Mouse (Mus musculus) ovary, adult 2 months (tissue): ENCODE data around the gene Ehhadh. TPM values are rescaled to one million over a fixed set of nuclear protein-coding genes. Genes with fewer than 3 reads are reported as not detected.

Source experiments
- polyA plus RNA-seq: library from polyadenylated mRNA; depleted of rRNA; stranded (reverse); fragments of >200 nt; gene quantifications from 2 replicates; pipeline ENCODE4 v1.2.3, GENCODE M21; 2012; rRNA removed

Gene Ehhadh
- 1.9 and 2.5 TPM in 2 replicates for polyA plus RNA-seq

DNA sequence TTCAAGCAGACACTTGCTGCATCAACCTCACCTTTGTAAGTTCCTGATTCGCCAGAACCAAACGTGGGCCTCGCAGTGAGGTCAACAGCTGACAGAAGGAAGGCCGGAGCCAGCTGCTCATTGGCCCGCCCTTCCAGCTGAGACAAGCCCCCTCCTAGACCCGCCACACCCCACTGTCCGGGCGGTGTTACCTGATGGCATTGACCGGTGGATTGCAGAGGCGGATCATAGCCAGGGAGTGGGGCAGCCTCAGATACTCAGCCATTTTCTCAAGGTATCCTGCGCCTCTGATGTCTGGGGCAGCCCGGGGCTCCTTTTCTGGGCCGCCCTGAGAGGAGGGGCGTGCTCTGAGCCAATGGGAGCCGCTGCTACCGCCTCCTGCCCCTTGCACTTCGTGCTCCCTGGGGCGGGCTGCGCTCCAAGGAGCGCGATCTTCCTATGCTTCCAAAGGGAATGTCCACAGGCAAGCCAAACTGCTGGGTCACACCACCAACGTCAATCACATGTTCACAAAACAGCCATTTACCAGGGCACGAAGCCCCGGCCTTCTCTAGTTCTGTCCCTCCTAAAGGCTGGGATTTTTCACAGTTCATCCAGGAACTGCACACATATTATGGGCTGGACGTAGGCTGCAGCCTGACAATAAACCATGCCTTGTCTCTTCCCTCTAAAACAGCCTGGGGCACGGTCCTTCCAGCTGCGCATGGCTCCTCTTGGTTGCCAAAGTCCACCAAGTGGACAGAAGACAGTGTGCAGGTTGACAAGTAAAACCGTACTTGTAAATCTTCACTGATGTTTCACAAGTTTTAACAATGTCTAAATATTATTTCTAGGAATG is at the start of gene Ehhadh:
Ehhadh (minus strand) TSS at position 292 of the 838 bp plus-strand sequence.

DNA sequence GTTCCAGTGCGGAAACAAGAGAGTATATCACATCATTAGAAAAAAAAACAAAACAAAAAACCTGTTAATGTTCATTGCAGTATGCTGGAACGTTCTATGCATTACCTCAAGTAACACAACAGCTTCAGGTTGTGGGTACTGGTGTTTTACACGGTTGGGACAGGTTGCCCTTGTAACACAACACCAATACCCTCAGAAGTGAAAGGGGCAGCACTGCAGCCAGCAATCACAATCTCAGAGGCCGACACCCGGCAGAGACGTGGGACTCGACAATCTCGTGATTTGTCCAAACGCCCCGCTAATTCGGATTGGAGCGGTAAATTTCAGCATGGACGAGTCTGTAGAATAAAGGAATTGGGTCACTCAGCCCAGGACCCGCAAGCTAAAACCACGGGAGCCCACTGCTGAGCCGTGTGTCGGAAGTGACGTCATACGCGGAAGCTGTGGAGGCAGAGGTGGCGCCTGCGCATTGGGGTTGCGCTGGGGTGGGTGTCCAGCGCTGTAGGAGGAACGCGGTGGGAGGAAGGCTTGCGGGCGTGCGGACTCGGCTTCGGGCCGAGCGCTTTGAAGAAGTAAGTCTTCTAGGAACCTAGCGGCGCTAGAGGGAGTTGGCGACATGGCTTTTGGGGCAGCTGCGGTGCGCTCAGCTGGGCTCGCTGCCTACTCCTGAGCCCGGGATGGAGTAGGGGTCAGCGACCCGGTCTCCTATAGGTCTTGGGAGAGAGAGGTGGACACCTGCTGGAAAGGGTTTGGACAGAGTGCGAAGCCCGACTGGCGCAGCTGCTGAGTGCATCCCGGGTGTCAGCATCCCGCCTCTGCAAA is 6.5 kb upstream of the Ehhadh start, which contains the start of gene Map3k13:
Map3k13 (plus strand) TSS at position 472 of the 822 bp plus-strand sequence.

Other genes with a start within 250 kb of the Ehhadh start
- gene 2510009E07Rik, start 93.1 kb downstream of the Ehhadh start, polyA plus RNA-seq = 20.4 and 28.5 TPM in 2 replicates
- gene Map3k13, start 6.5 kb upstream of the Ehhadh start, polyA plus RNA-seq = 0.75 and 0.83 TPM in 2 replicates
- gene Tmem41a, start 159.7 kb upstream of the Ehhadh start, polyA plus RNA-seq = 11.9 and 13.8 TPM in 2 replicates
- gene Liph, start 207.9 kb upstream of the Ehhadh start, polyA plus RNA-seq = 0.50 and 0.85 TPM in 2 replicates
- 4.7 and 6.6 TPM in 2 replicates for gene Senp2, start 221.7 kb upstream of the Ehhadh start, polyA plus RNA-seq